Mouse (Mus musculus) cerebellum, adult 2 months (tissue): ENCODE measurements around the gene Slc23a2.

Experiments
- CTCF ChIP-seq: fragments of 200-500 bp; IDR thresholded peaks from 2 replicates; pipeline ENCODE4 v1.5.1; 2011; ENCODE audit warnings: low read depth, mild to moderate bottlenecking, control low read depth, low read length, moderate library complexity, borderline replicate concordance; ENCODE audit not compliant: insufficient read depth
- POLR2A ChIP-seq: fragments of 200-500 bp; IDR thresholded peaks from 2 replicates; pipeline ENCODE4 v1.6.1; 2011; ENCODE audit warnings: low read length, control low read depth, borderline replicate concordance; ENCODE audit not compliant: insufficient read depth

- no peak for TF ChIP-seq CTCF
- no peak for TF ChIP-seq POLR2A
Measured at GRCm38 (mm10) chr2:132115936-132116335, 29.0 kb downstream of the Slc23a2 start.
